In the genomic region with DNA sequence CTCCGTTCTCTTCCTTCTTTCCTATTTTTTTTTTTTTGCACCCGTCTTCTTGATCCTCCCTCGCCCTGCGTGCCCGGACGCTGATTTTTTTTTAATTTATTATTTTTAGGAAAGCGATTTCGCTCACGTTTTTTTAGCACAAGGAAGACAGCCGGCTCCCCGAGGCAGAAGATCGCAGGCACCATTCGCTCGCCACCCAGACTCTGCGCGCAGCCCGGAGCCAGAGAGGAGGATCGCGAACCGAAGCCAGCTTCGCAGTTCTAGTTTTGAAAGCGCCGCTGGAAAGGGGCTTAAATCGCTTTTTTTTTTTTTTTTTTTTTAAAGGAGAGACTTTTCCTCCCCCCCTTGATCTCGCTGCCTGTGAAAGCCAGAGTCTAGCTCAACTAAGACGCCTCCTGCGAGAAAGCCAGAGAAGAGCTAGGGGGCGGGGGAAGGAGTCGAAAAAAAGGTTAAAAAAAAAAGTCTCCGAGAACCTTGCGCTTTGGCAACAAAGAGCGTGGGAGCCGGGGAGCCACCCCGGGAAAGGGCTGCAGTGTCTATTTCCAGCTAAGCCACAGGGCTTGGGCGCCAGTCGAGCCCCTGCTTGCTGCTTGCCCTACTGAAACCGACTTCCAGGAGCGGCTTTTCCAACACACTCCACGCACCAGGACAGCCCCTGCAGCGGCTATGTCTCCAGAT, we compare ENCODE assay signal across 8 mouse cellular contexts. TPM values are rescaled to one million over a fixed set of nuclear protein-coding genes. Genes with fewer than 3 reads are reported as not detected.
DNase-seq lines count a peak whose midpoint lies in the region; ATAC-seq and TF ChIP-seq lines count a peak whose summit lies in the region.

No protein-coding gene starts in this region.

- TF ChIP-seq CTCF in testis, adult 2 months (IDR thresholded peaks at IDR 0.05; ENCODE audit: control insufficient read depth, insufficient read depth, insufficient replicate concordance, low read depth, low read length): no peak
- TF ChIP-seq CTCF in hindbrain, postnatal 0 days (IDR thresholded peaks at IDR 0.05; ENCODE audit: low read depth): no peak

- no peak overlapping the region for H3K9ac ChIP-seq in forebrain, embryonic 13.5 days
- H3K9ac ChIP-seq in hindbrain, postnatal 0 days (replicated peaks; ENCODE audit: low read length): no peak overlapping the region; the same call in 1 of the 2 replicates
- H3K9ac ChIP-seq in midbrain, embryonic 11.5 days (ENCODE audit: low read length): no peak overlapping the region

- H3K27ac ChIP-seq in testis, adult 2 months (ENCODE audit: control insufficient read depth, insufficient read depth, low read depth, low read length): peak overlapping the region; percentile 51; the same call in 1 of the 2 replicates
- H3K27ac ChIP-seq in forebrain, embryonic 13.5 days: no peak overlapping the region
- H3K27ac ChIP-seq in hindbrain, postnatal 0 days: no peak overlapping the region; the same call in 1 of the 2 replicates
- no peak overlapping the region for H3K27ac ChIP-seq in midbrain, embryonic 11.5 days (ENCODE audit: low read depth, low read length)

- H3K9me3 ChIP-seq in forebrain, embryonic 13.5 days (replicated peaks): no peaks in the 10 kb centered on the region
- H3K9me3 ChIP-seq in hindbrain, postnatal 0 days (ENCODE audit: low read length): no peaks in the 10 kb centered on the region
- no peaks in the 10 kb centered on the region for H3K9me3 ChIP-seq in midbrain, embryonic 11.5 days (ENCODE audit: control insufficient read depth, low read length)

- under 1% methylated on average over 40 of the region's 40 CpGs for WGBS in forebrain, embryonic 13.5 days
- under 1% methylated on average over 40 of the region's 40 CpGs for WGBS in hindbrain, postnatal 0 days
- under 1% methylated on average over 40 of the region's 40 CpGs for WGBS in midbrain, embryonic 11.5 days

- H3K4me2 ChIP-seq in forebrain, embryonic 13.5 days: peak overlapping the region; percentile 62
- H3K4me2 ChIP-seq in hindbrain, postnatal 0 days (ENCODE audit: low read depth, low read length): peak overlapping the region; percentile 54
- peak overlapping the region; percentile 56 for H3K4me2 ChIP-seq in midbrain, embryonic 11.5 days

- no peak for TF ChIP-seq POLR2A in testis, adult 2 months (IDR thresholded peaks at IDR 0.05; ENCODE audit: control insufficient read depth, low read depth, low read length)

- H3K4me1 ChIP-seq in testis, adult 2 months (ENCODE audit: control insufficient read depth, insufficient read depth, low read length): peaks cover 16% of the 10 kb centered on the region
- H3K4me1 ChIP-seq in forebrain, embryonic 13.5 days: peaks cover 16% of the 10 kb centered on the region
- H3K4me1 ChIP-seq in hindbrain, postnatal 0 days (ENCODE audit: insufficient read depth, low read length): no peaks in the 10 kb centered on the region
- H3K4me1 ChIP-seq in midbrain, embryonic 11.5 days (ENCODE audit: control insufficient read depth, insufficient read depth, low read length): peaks cover 13% of the 10 kb centered on the region

- ATAC-seq in forebrain, embryonic 13.5 days: no peak
- no peak for ATAC-seq in hindbrain, postnatal 0 days
- no peak for ATAC-seq in midbrain, embryonic 11.5 days (ENCODE audit: low FRiP score)

- intact Hi-C loops in left cerebral cortex, postnatal 14 days (cut with DNase I): loop anchor here (5.0 kb wide), 3 partner anchors 171 to 794 kb away; a partner anchor contains a TSS

- no peaks in the 10 kb centered on the region for H3K36me3 ChIP-seq in testis, adult 2 months (ENCODE audit: control insufficient read depth, insufficient read depth, low read length)
- H3K36me3 ChIP-seq in forebrain, embryonic 13.5 days (ENCODE audit: poor library complexity, severe bottlenecking): no peaks in the 10 kb centered on the region
- no peaks in the 10 kb centered on the region for H3K36me3 ChIP-seq in hindbrain, postnatal 0 days (ENCODE audit: insufficient read depth, low read length)
- no peaks in the 10 kb centered on the region for H3K36me3 ChIP-seq in midbrain, embryonic 11.5 days (ENCODE audit: control insufficient read depth, insufficient read depth, low read length)

- no peak for DNase-seq in testis, postnatal 14 days (ENCODE audit: low spot score)
- DNase-seq in hindbrain, postnatal 0 days (ENCODE audit: low spot score): no peak
- peak; percentile 94 for DNase-seq in midbrain, embryonic 11.5 days (ENCODE audit: low spot score, missing footprints)
- DNase-seq in left cerebral cortex, postnatal 14 days (ENCODE audit: low spot score in 2 of 2): no peak
- DNase-seq in thymus, adult 18-20 months: no peak
- DNase-seq in right cerebral cortex, adult 18-20 months: no peak

- peak overlapping the region; percentile 60 for H3K4me3 ChIP-seq in testis, adult 2 months (ENCODE audit: control insufficient read depth, low read depth, low read length)
- peak overlapping the region; percentile 33 for H3K4me3 ChIP-seq in forebrain, embryonic 13.5 days
- H3K4me3 ChIP-seq in hindbrain, postnatal 0 days (ENCODE audit: low read length): peak overlapping the region; percentile 31
- H3K4me3 ChIP-seq in midbrain, embryonic 11.5 days (ENCODE audit: low read depth, low read length): peak overlapping the region; percentile 11; the same call in 1 of the 2 replicates

- no peaks in the 10 kb centered on the region; the same call in none of the 2 replicates for H3K27me3 ChIP-seq in testis, adult 2 months (ENCODE audit: control insufficient read depth, insufficient read depth, low read length)
- peaks cover 99% of the 10 kb centered on the region for H3K27me3 ChIP-seq in forebrain, embryonic 13.5 days
- peaks cover 88% of the 10 kb centered on the region for H3K27me3 ChIP-seq in hindbrain, postnatal 0 days (ENCODE audit: insufficient read depth, low read length)
- H3K27me3 ChIP-seq in midbrain, embryonic 11.5 days (ENCODE audit: control insufficient read depth, insufficient read depth, low read length): peaks cover 98% of the 10 kb centered on the region

RNA-seq across cellular contexts. Expression of a gene that starts 0.8 kb away (rescaled TPM):
- polyA plus RNA-seq in testis, adult 2 months (2012; rRNA removed): 0.52 and 1.7 TPM in 2 replicates
- 1.4 and 1.7 TPM in 2 replicates for polyA plus RNA-seq in forebrain, embryonic 13.5 days (2015; fragmentation: Nextera tagmentation; extraction: Ambion mirVana)
- 1.3 and 6.7 TPM in 2 replicates for total RNA-seq in hindbrain, postnatal 0 days (2014; rRNA removed)
- polyA plus RNA-seq in hindbrain, postnatal 0 days (2015; fragmentation: Nextera tagmentation; extraction: Ambion mirVana): 2.4 and 2.9 TPM in 2 replicates
- polyA plus RNA-seq in midbrain, embryonic 11.5 days (2014; fragmentation: Nextera tagmentation; extraction: Ambion mirVana): 1.3 and 1.4 TPM in 2 replicates
- total RNA-seq in left cerebral cortex, postnatal 14 days (2021): 1 to 10 TPM; 3.6 to 5.0 TPM
